23 mouse cellular contexts compared by ENCODE assay signal in the genomic region with DNA sequence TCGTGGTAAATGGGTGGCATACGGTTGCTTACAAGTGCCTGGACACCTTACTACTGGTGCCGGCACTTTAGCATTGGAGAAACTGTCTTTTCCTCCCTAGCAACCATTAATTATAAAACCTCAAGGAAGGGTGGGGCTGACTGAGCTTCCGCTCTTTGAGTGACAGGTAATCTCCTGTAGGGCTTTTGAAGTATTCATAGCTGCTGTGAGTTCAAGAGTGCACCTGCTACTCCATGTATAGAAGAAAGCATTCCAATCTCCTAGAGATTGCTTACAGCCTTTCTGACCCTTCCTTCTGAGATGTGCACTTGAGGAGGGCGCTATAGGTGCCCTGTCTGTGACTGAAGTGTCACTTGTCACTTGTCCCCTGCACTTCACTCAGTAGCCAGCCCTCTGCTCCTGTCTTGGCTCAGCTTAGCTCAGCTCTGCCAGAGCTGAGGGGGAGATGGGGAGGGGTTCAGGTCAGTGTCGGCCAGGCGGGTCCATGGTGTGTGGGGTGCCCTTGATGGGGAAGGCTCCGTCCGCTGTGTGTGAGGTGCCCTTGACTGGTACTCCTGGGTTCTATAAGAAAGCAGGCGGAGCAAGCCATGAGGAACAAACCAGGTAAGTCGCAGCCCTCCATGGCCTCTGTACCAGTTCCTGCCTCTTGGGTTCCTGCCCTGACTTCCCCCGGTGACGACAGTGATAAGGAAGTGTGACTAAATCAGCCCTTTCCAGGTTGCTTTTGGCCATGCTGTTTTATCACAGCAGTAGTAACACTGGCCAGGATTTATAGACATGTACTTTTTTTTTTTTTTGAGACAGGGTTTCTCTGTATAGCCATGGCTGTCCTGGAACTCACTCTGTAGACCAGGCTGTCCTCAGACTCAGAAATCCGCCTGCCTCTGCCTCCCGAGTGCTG. TPM values are rescaled to one million over a fixed set of nuclear protein-coding genes. Genes with fewer than 3 reads are reported as not detected.
DNase-seq lines count a peak whose midpoint lies in the region; ATAC-seq lines count a peak whose summit lies in the region.
"Had no signal": no experiment of that assay in that cellular context is flagged by ENCODE, and none has a peak within 500 bp of the region (broad histone marks: within the 10 kb centered on the region; RNA-seq: fewer than 3 reads in every experiment).

No protein-coding gene starts in this region.

- no peaks in the 10 kb centered on the region for H3K27me3 ChIP-seq in hindbrain, embryonic 13.5 days
- H3K27me3 ChIP-seq in hindbrain, embryonic 10.5 days (ENCODE audit: insufficient read depth, poor library complexity, severe bottlenecking), result no peaks in the 10 kb centered on the region
- H3K27me3 ChIP-seq: CH12.LX; embryonic facial prominence, embryonic 13.5 days; kidney, embryonic 15.5 days; midbrain, embryonic 12.5 days; neural tube, embryonic 13.5 days; Patski; stomach, embryonic 15.5 days had no signal

- no peak overlapping the region for H3K4me3 ChIP-seq in hindbrain, embryonic 13.5 days
- no peak overlapping the region for H3K4me3 ChIP-seq in hindbrain, embryonic 10.5 days
- H3K4me3 ChIP-seq: embryonic facial prominence, embryonic 13.5 days; kidney, embryonic 15.5 days; midbrain, embryonic 12.5 days; neural tube, embryonic 13.5 days; stomach, embryonic 15.5 days had no signal

- H3K27ac ChIP-seq in hindbrain, embryonic 13.5 days, result no peak overlapping the region
- no peak overlapping the region for H3K27ac ChIP-seq in hindbrain, embryonic 10.5 days
- H3K27ac ChIP-seq: embryonic facial prominence, embryonic 13.5 days; hindbrain, postnatal 0 days; kidney, embryonic 15.5 days; liver, embryonic 14.5 days; midbrain, embryonic 12.5 days; neural tube, embryonic 13.5 days; stomach, embryonic 15.5 days had no signal

- no peaks in the 10 kb centered on the region for H3K9me3 ChIP-seq in hindbrain, embryonic 13.5 days
- H3K9me3 ChIP-seq in hindbrain, embryonic 10.5 days, result no peaks in the 10 kb centered on the region
- H3K9me3 ChIP-seq: embryonic facial prominence, embryonic 13.5 days; kidney, embryonic 15.5 days; midbrain, embryonic 12.5 days; neural tube, embryonic 13.5 days; stomach, embryonic 15.5 days had no signal

- no peak overlapping the region for H3K9ac ChIP-seq in hindbrain, embryonic 13.5 days
- H3K9ac ChIP-seq: embryonic facial prominence, embryonic 13.5 days; kidney, embryonic 15.5 days; liver, embryonic 14.5 days; midbrain, embryonic 12.5 days; neural tube, embryonic 13.5 days; stomach, embryonic 15.5 days had no signal

- no peak for DNase-seq in hindbrain, embryonic 10.5 days (ENCODE audit: low spot score)
- DNase-seq in lung, postnatal 36 days, result peak; percentile 18
- DNase-seq in lung, adult 18-20 months, result no peak
- DNase-seq in ZHBTc4 (ENCODE audit: low read depth, low spot score), result peak; percentile 61
- DNase-seq in embryo, embryonic 10.5 days (ENCODE audit: low spot score), result no peak
- DNase-seq in right cerebral cortex, postnatal 36 days (ENCODE audit: low spot score in 2 of 2), result no peak
- DNase-seq: adrenal gland, postnatal 10 days; cerebellum, postnatal 14 days; gastrocnemius, postnatal 10 days; layer of hippocampus, adult 9-11 months; thymus, postnatal 25 days had no signal

- WGBS in hindbrain, embryonic 13.5 days, result 92% methylated on average over 15 of the region's 15 CpGs
- WGBS in hindbrain, embryonic 10.5 days, result 94% methylated on average over 15 of the region's 15 CpGs

- no peaks in the 10 kb centered on the region for H3K4me1 ChIP-seq in hindbrain, embryonic 13.5 days (replicated peaks)
- H3K4me1 ChIP-seq in hindbrain, embryonic 10.5 days (replicated peaks), result no peaks in the 10 kb centered on the region
- H3K4me1 ChIP-seq: embryonic facial prominence, embryonic 13.5 days; kidney, embryonic 15.5 days; midbrain, embryonic 12.5 days; neural tube, embryonic 13.5 days; stomach, embryonic 15.5 days had no signal

- H3K36me3 ChIP-seq in hindbrain, embryonic 13.5 days, result peaks cover 54% of the 10 kb centered on the region
- peaks cover 83% of the 10 kb centered on the region for H3K36me3 ChIP-seq in hindbrain, embryonic 10.5 days

- H3K4me2 ChIP-seq in hindbrain, embryonic 13.5 days, result no peak overlapping the region
- H3K4me2 ChIP-seq: embryonic facial prominence, embryonic 13.5 days; kidney, embryonic 15.5 days; midbrain, embryonic 12.5 days; neural tube, embryonic 13.5 days; stomach, embryonic 15.5 days had no signal

- peak; percentile 52; the same call in 1 of the 2 replicates for ATAC-seq in hindbrain, embryonic 13.5 days (ENCODE audit: low FRiP score)
- ATAC-seq in monocyte, adult 5-6 weeks (replicated peaks; ENCODE audit: insufficient number of reproducible peaks, low FRiP score, low TSS enrichment, poor library complexity, severe bottlenecking), result 0 out of 2 replicates have a peak, but pooled peaks have one; percentile 40
- ATAC-seq: forebrain, embryonic 14.5 days; hindbrain, postnatal 0 days; Patski had no signal

RNA-seq across cellular contexts. Expression of gene Ube2r2, which starts 44.5 kb away (rescaled TPM):
- 71.3 and 79.8 TPM in 2 replicates for polyA plus RNA-seq in hindbrain, embryonic 13.5 days (2015; fragmentation: Nextera tagmentation; extraction: Ambion mirVana)
- 91.4 and 95.2 TPM in 2 replicates for polyA plus RNA-seq in hindbrain, embryonic 10.5 days (2016; fragmentation: Nextera tagmentation; extraction: Ambion mirVana)
- total RNA-seq in monocyte, adult 5-6 weeks (2017), result 34.8 to 50.0 TPM (median 44.1 TPM) in 3 replicates

RNA-seq across cellular contexts. Expression of gene Nol6, which starts 55.8 kb away (rescaled TPM):
- 31.0 and 32.5 TPM in 2 replicates for polyA plus RNA-seq in hindbrain, embryonic 13.5 days (2015; fragmentation: Nextera tagmentation; extraction: Ambion mirVana)
- 30.7 and 32.8 TPM in 2 replicates for polyA plus RNA-seq in hindbrain, embryonic 10.5 days (2016; fragmentation: Nextera tagmentation; extraction: Ambion mirVana)
- 18.0 to 23.8 TPM (median 22.2 TPM) in 3 replicates for total RNA-seq in monocyte, adult 5-6 weeks (2017)

Comparison
In these comparisons a context has a peak if more than half of its experiments do, and no peak if none do; other contexts are left out.
1. DNase-seq: peak in lung, postnatal 36 days (single experiment) and ZHBTc4 (single experiment); none in hindbrain, embryonic 10.5 days (single experiment), lung, adult 18-20 months (0 of 2), embryo, embryonic 10.5 days (single experiment) and right cerebral cortex, postnatal 36 days (0 of 2).